ENCODE assay signal across 20 mouse cellular contexts in the genomic region with DNA sequence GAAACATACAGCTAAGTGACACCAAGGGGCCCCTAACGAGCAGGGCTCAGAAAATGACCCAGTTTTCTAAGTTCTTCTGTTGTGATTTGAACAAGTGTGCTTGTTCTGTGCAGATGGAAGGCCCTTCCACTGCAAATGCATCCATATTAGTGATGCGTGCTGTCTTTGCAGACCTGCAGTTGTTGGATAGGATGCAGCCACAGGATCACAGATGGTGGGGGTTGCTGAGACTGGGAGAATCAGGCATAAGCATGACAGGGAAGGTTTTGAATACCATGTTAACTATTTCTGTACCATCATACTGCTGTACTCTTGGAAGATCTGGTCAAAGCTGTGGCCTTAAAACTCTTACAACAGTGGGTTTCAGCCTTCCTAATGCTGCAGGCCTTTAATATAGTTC.
A peak's percentile ranks its signal among the peaks of the same experiment; 100 is the strongest.
DNase-seq lines count a peak whose midpoint lies in the region; ATAC-seq and TF ChIP-seq lines count a peak whose summit lies in the region.
"Had no signal": no experiment of that assay in that cellular context is flagged by ENCODE, and none has a peak within 500 bp of the region (broad histone marks: within the 10 kb centered on the region; RNA-seq: fewer than 3 reads in every experiment).

No protein-coding gene starts in this region.

- no peak for TF ChIP-seq CTCF in hindbrain, postnatal 0 days (IDR thresholded peaks at IDR 0.05; ENCODE audit: low read depth)
- no peak for TF ChIP-seq CTCF in brain, embryonic 14.5 days (IDR thresholded peaks at IDR 0.05; ENCODE audit: borderline replicate concordance, extremely low read depth, insufficient read depth, insufficient read length)

- H3K27me3 ChIP-seq in forebrain, embryonic 15.5 days, result no peaks in the 10 kb centered on the region
- no peaks in the 10 kb centered on the region for H3K27me3 ChIP-seq in forebrain, embryonic 11.5 days (ENCODE audit: control insufficient read depth, insufficient read depth, low read length)
- no peaks in the 10 kb centered on the region for H3K27me3 ChIP-seq in hindbrain, postnatal 0 days (ENCODE audit: insufficient read depth, low read length)
- no peaks in the 10 kb centered on the region for H3K27me3 ChIP-seq in hindbrain, embryonic 14.5 days (ENCODE audit: control insufficient read depth, insufficient read depth, low read length)
- no peaks in the 10 kb centered on the region for H3K27me3 ChIP-seq in midbrain, embryonic 14.5 days (ENCODE audit: control insufficient read depth, insufficient read depth, low read length)
- H3K27me3 ChIP-seq in midbrain, embryonic 13.5 days, result no peaks in the 10 kb centered on the region
- H3K27me3 ChIP-seq: embryonic facial prominence, embryonic 13.5 days; embryonic facial prominence, embryonic 15.5 days had no signal

- H3K9ac ChIP-seq in forebrain, embryonic 15.5 days (replicated peaks), result no peak overlapping the region
- no peak overlapping the region for H3K9ac ChIP-seq in forebrain, embryonic 11.5 days (ENCODE audit: low read length)
- no peak overlapping the region for H3K9ac ChIP-seq in hindbrain, postnatal 0 days (replicated peaks; ENCODE audit: low read length)
- no peak overlapping the region for H3K9ac ChIP-seq in hindbrain, embryonic 14.5 days
- no peak overlapping the region for H3K9ac ChIP-seq in midbrain, embryonic 14.5 days (replicated peaks; ENCODE audit: low read length)
- H3K9ac ChIP-seq in midbrain, embryonic 13.5 days (replicated peaks), result no peak overlapping the region
- H3K9ac ChIP-seq: embryonic facial prominence, embryonic 13.5 days; embryonic facial prominence, embryonic 15.5 days had no signal

- no peaks in the 10 kb centered on the region for H3K9me3 ChIP-seq in forebrain, embryonic 15.5 days
- no peaks in the 10 kb centered on the region for H3K9me3 ChIP-seq in forebrain, embryonic 11.5 days (ENCODE audit: control insufficient read depth, low read length)
- H3K9me3 ChIP-seq in hindbrain, postnatal 0 days (ENCODE audit: low read length), result no peaks in the 10 kb centered on the region
- no peaks in the 10 kb centered on the region for H3K9me3 ChIP-seq in hindbrain, embryonic 14.5 days (ENCODE audit: control insufficient read depth, low read length)
- no peaks in the 10 kb centered on the region for H3K9me3 ChIP-seq in midbrain, embryonic 14.5 days (ENCODE audit: control insufficient read depth, low read length)
- no peaks in the 10 kb centered on the region for H3K9me3 ChIP-seq in midbrain, embryonic 13.5 days
- H3K9me3 ChIP-seq: embryonic facial prominence, embryonic 13.5 days; embryonic facial prominence, embryonic 15.5 days; forebrain, embryonic 10.5 days had no signal

- no peak for TF ChIP-seq POLR2A in brain, embryonic 14.5 days (IDR thresholded peaks at IDR 0.05; ENCODE audit: borderline replicate concordance, extremely low read depth, insufficient read depth, insufficient read length, poor library complexity, severe bottlenecking)

- peak; percentile 70; the same call in 1 of the 2 replicates for ATAC-seq in forebrain, embryonic 15.5 days (replicated peaks)
- ATAC-seq in forebrain, embryonic 11.5 days (replicated peaks; ENCODE audit: low FRiP score), result no peak
- no peak for ATAC-seq in hindbrain, postnatal 0 days
- no peak for ATAC-seq in hindbrain, embryonic 14.5 days (ENCODE audit: low FRiP score)
- ATAC-seq in midbrain, embryonic 14.5 days (ENCODE audit: low FRiP score, low TSS enrichment), result no peak
- ATAC-seq in midbrain, embryonic 13.5 days, result no peak

- H3K4me3 ChIP-seq in forebrain, embryonic 15.5 days, result no peak overlapping the region
- H3K4me3 ChIP-seq in forebrain, embryonic 11.5 days (ENCODE audit: low read depth, low read length), result no peak overlapping the region
- H3K4me3 ChIP-seq in hindbrain, postnatal 0 days (ENCODE audit: low read length), result no peak overlapping the region
- no peak overlapping the region for H3K4me3 ChIP-seq in hindbrain, embryonic 14.5 days (replicated peaks; ENCODE audit: low read length)
- H3K4me3 ChIP-seq in midbrain, embryonic 14.5 days (replicated peaks; ENCODE audit: low read depth, low read length), result no peak overlapping the region
- no peak overlapping the region for H3K4me3 ChIP-seq in midbrain, embryonic 13.5 days (replicated peaks)
- H3K4me3 ChIP-seq: embryonic facial prominence, embryonic 13.5 days; embryonic facial prominence, embryonic 15.5 days; erythroblast, embryonic 14.5 days; forebrain, embryonic 10.5 days had no signal

- DNase-seq in forebrain, embryonic 11.5 days (ENCODE audit: low spot score), result no peak
- peak; percentile 18 for DNase-seq in hindbrain, postnatal 0 days (ENCODE audit: low spot score)
- no peak for DNase-seq in hindbrain, embryonic 14.5 days (ENCODE audit: low spot score)
- DNase-seq in midbrain, embryonic 14.5 days, result peak; percentile 6
- peak; percentile 75 for DNase-seq in brain, embryonic 14.5 days (ENCODE audit: low read depth)
- DNase-seq in embryo, embryonic 11 days, result no peak
- DNase-seq: adrenal gland, adult 2 months; adrenal gland, postnatal 10 days; adrenal gland, postnatal 25 days; cerebellum, adult 11-12 months; cerebellum, adult 2 months; cerebellum, adult 9-10 months; cerebellum, postnatal 10 days; cerebellum, postnatal 25 days had no signal

- no peak overlapping the region for H3K4me2 ChIP-seq in forebrain, embryonic 15.5 days (replicated peaks)
- H3K4me2 ChIP-seq in forebrain, embryonic 11.5 days (ENCODE audit: low read depth, low read length, severe bottlenecking), result no peak overlapping the region
- no peak overlapping the region for H3K4me2 ChIP-seq in hindbrain, postnatal 0 days (ENCODE audit: low read depth, low read length)
- H3K4me2 ChIP-seq in hindbrain, embryonic 14.5 days (replicated peaks), result no peak overlapping the region
- no peak overlapping the region for H3K4me2 ChIP-seq in midbrain, embryonic 14.5 days (ENCODE audit: low read length)
- H3K4me2 ChIP-seq in midbrain, embryonic 13.5 days (replicated peaks), result no peak overlapping the region
- H3K4me2 ChIP-seq: embryonic facial prominence, embryonic 13.5 days; embryonic facial prominence, embryonic 15.5 days had no signal

- H3K36me3 ChIP-seq in forebrain, embryonic 15.5 days, result no peaks in the 10 kb centered on the region
- no peaks in the 10 kb centered on the region for H3K36me3 ChIP-seq in forebrain, embryonic 11.5 days (ENCODE audit: control insufficient read depth, insufficient read depth, low read length)
- H3K36me3 ChIP-seq in hindbrain, postnatal 0 days (ENCODE audit: insufficient read depth, low read length), result peaks cover under 1% of the 10 kb centered on the region; the same call in 1 of the 2 replicates
- no peaks in the 10 kb centered on the region for H3K36me3 ChIP-seq in hindbrain, embryonic 14.5 days (replicated peaks; ENCODE audit: control insufficient read depth, insufficient read depth)
- no peaks in the 10 kb centered on the region for H3K36me3 ChIP-seq in midbrain, embryonic 14.5 days (ENCODE audit: control insufficient read depth, insufficient read depth, low read length)
- no peaks in the 10 kb centered on the region for H3K36me3 ChIP-seq in midbrain, embryonic 13.5 days
- H3K36me3 ChIP-seq: embryonic facial prominence, embryonic 15.5 days; forebrain, embryonic 10.5 days had no signal

- peak overlapping the region; percentile 59 for H3K27ac ChIP-seq in forebrain, embryonic 15.5 days (replicated peaks)
- H3K27ac ChIP-seq in forebrain, embryonic 11.5 days (ENCODE audit: low read depth, low read length), result no peak overlapping the region
- H3K27ac ChIP-seq in hindbrain, postnatal 0 days, result no peak overlapping the region
- no peak overlapping the region for H3K27ac ChIP-seq in hindbrain, embryonic 14.5 days
- no peak overlapping the region for H3K27ac ChIP-seq in midbrain, embryonic 14.5 days (replicated peaks; ENCODE audit: low read depth, low read length)
- H3K27ac ChIP-seq in midbrain, embryonic 13.5 days, result no peak overlapping the region
- H3K27ac ChIP-seq: embryonic facial prominence, embryonic 13.5 days; embryonic facial prominence, embryonic 15.5 days; forebrain, embryonic 10.5 days had no signal

- 32% methylated on average over 2 of the region's 2 CpGs for WGBS in forebrain, embryonic 15.5 days
- WGBS in forebrain, embryonic 11.5 days, result 61% methylated on average over 2 of the region's 2 CpGs
- 53% methylated on average over 2 of the region's 2 CpGs for WGBS in hindbrain, postnatal 0 days
- 69% methylated on average over 2 of the region's 2 CpGs for WGBS in hindbrain, embryonic 14.5 days
- 66% methylated on average over 2 of the region's 2 CpGs for WGBS in midbrain, embryonic 14.5 days
- 78% methylated on average over 2 of the region's 2 CpGs for WGBS in midbrain, embryonic 13.5 days

- H3K4me1 ChIP-seq in forebrain, embryonic 15.5 days, result peaks cover 10% of the 10 kb centered on the region
- no peaks in the 10 kb centered on the region for H3K4me1 ChIP-seq in forebrain, embryonic 11.5 days (replicated peaks; ENCODE audit: control insufficient read depth, insufficient read depth, low read length)
- H3K4me1 ChIP-seq in hindbrain, postnatal 0 days (ENCODE audit: insufficient read depth, low read length), result no peaks in the 10 kb centered on the region
- H3K4me1 ChIP-seq in hindbrain, embryonic 14.5 days (replicated peaks; ENCODE audit: control insufficient read depth, insufficient read depth, low read length), result no peaks in the 10 kb centered on the region
- no peaks in the 10 kb centered on the region for H3K4me1 ChIP-seq in midbrain, embryonic 14.5 days (ENCODE audit: control insufficient read depth, insufficient read depth, low read length)
- H3K4me1 ChIP-seq in midbrain, embryonic 13.5 days (replicated peaks), result peaks cover 4% of the 10 kb centered on the region; the same call in 1 of the 2 replicates
- H3K4me1 ChIP-seq: embryonic facial prominence, embryonic 15.5 days; forebrain, embryonic 10.5 days had no signal

Comparison
In these comparisons a context has a peak if more than half of its experiments do, and no peak if none do; other contexts are left out.
1. DNase-seq: peak in hindbrain, postnatal 0 days (single experiment), midbrain, embryonic 14.5 days (single experiment) and brain, embryonic 14.5 days (single experiment); none in forebrain, embryonic 11.5 days (single experiment), hindbrain, embryonic 14.5 days (single experiment) and embryo, embryonic 11 days (single experiment).